Mouse (Mus musculus): Measurements from ENCODE around the gene Gli1. TPM values are rescaled to one million over a fixed set of nuclear protein-coding genes. Genes with fewer than 3 reads are reported as not detected.

Gli1 gene
- total and polyA plus RNA-seq, 2 experiments from 2014 or later = 1.0 to 6.9 TPM

- Histone ChIP-seq H3K9me3 (ENCODE audit: low read length) (no peaks in the 10 kb centered on the region), H3K4me1 (ENCODE audit: insufficient read depth, low read length) (no peaks in the 10 kb centered on the region), H3K36me3 (ENCODE audit: insufficient read depth, low read length) (peaks cover 81% of the 10 kb centered on the region), H3K4me3 (ENCODE audit: low read depth, low read length) (no peak overlapping the region), H3K27ac (ENCODE audit: low read depth, low read length) (no peak overlapping the region), H3K4me2 (ENCODE audit: low read depth, low read length, poor library complexity, severe bottlenecking) (no peak overlapping the region), H3K27me3 (ENCODE audit: insufficient read depth, low read length) (no peaks in the 10 kb centered on the region), H3K9ac (replicated peaks; ENCODE audit: low read length, poor library complexity, severe bottlenecking) (no peak overlapping the region)
- 77% methylated on average over 8 of the region's 8 CpGs for WGBS
- TF ChIP-seq CTCF (IDR thresholded peaks at IDR 0.05) = no peak
- ATAC-seq (ENCODE audit: low FRiP score) = no peak
- no peak for DNase-seq (ENCODE audit: low spot score)
Measured at GRCm38 (mm10) chr10:127281316-127281715, 60.5 kb downstream of the Gli1 start.

Other genes starting within 250 kb of the Gli1 start
- 114 and 120 TPM in 2 replicates for gene Os9, start 220.8 kb downstream of the Gli1 start, total RNA-seq (2014; rRNA removed)
- 126 TPM in 2 replicates for gene Os9, start 220.8 kb downstream of the Gli1 start, polyA plus RNA-seq (2015; fragmentation: Nextera tagmentation; extraction: Ambion mirVana)
- 126 and 134 TPM in 2 replicates for gene B4galnt1, start 176.7 kb downstream of the Gli1 start, total RNA-seq (2014; rRNA removed)
- 86.8 and 88.6 TPM in 2 replicates for gene B4galnt1, start 176.7 kb downstream of the Gli1 start, polyA plus RNA-seq (2015; fragmentation: Nextera tagmentation; extraction: Ambion mirVana)
- gene Slc26a10, start 161.3 kb downstream of the Gli1 start, total RNA-seq (2014; rRNA removed) = 0.05 TPM in 2 replicates
- 0.80 TPM in 2 replicates for gene Slc26a10, start 161.3 kb downstream of the Gli1 start, polyA plus RNA-seq (2015; fragmentation: Nextera tagmentation; extraction: Ambion mirVana)
- 47.6 and 48.8 TPM in 2 replicates for gene Arhgef25, start 151.9 kb downstream of the Gli1 start, total RNA-seq (2014; rRNA removed)
- 13.5 and 15.4 TPM in 2 replicates for gene Arhgef25, start 151.9 kb downstream of the Gli1 start, polyA plus RNA-seq (2015; fragmentation: Nextera tagmentation; extraction: Ambion mirVana)
- gene Dtx3, start 146.2 kb downstream of the Gli1 start, total RNA-seq (2014; rRNA removed) = 258 and 275 TPM in 2 replicates
- 205 and 217 TPM in 2 replicates for gene Dtx3, start 146.2 kb downstream of the Gli1 start, polyA plus RNA-seq (2015; fragmentation: Nextera tagmentation; extraction: Ambion mirVana)
- gene Pip4k2c, start 130.4 kb downstream of the Gli1 start, total RNA-seq (2014; rRNA removed) = 17.0 and 18.3 TPM in 2 replicates
- gene Pip4k2c, start 130.4 kb downstream of the Gli1 start, polyA plus RNA-seq (2015; fragmentation: Nextera tagmentation; extraction: Ambion mirVana) = 14.5 and 15.1 TPM in 2 replicates
- gene Kif5a, start 78.6 kb downstream of the Gli1 start, total RNA-seq (2014; rRNA removed) = 244 and 249 TPM in 2 replicates
- gene Kif5a, start 78.6 kb downstream of the Gli1 start, polyA plus RNA-seq (2015; fragmentation: Nextera tagmentation; extraction: Ambion mirVana) = 102 and 103 TPM in 2 replicates
- 274 and 309 TPM in 2 replicates for gene Dctn2, start 75.6 kb downstream of the Gli1 start, total RNA-seq (2014; rRNA removed)
- gene Dctn2, start 75.6 kb downstream of the Gli1 start, polyA plus RNA-seq (2015; fragmentation: Nextera tagmentation; extraction: Ambion mirVana) = 318 and 345 TPM in 2 replicates
- 8.2 and 10.0 TPM in 2 replicates for gene Mbd6, start 53.0 kb downstream of the Gli1 start, total RNA-seq (2014; rRNA removed)
- 7.3 and 11.2 TPM in 2 replicates for gene Mbd6, start 53.0 kb downstream of the Gli1 start, polyA plus RNA-seq (2015; fragmentation: Nextera tagmentation; extraction: Ambion mirVana)
- gene Mars, start 30.2 kb downstream of the Gli1 start, total RNA-seq (2014; rRNA removed) = 62.6 and 84.3 TPM in 2 replicates
- gene Mars, start 30.2 kb downstream of the Gli1 start, polyA plus RNA-seq (2015; fragmentation: Nextera tagmentation; extraction: Ambion mirVana) = 103 and 112 TPM in 2 replicates
- gene Arhgap9, start 20.0 kb downstream of the Gli1 start, total RNA-seq (2014; rRNA removed) = 0.24 and 1.2 TPM in 2 replicates
- gene Arhgap9, start 20.0 kb downstream of the Gli1 start, polyA plus RNA-seq (2015; fragmentation: Nextera tagmentation; extraction: Ambion mirVana) = 0.91 and 1.0 TPM in 2 replicates
- not detected in 2 replicates for gene Inhbe, start 12.4 kb upstream of the Gli1 start, total RNA-seq (2014; rRNA removed)
- 0.04 TPM in 1 of 2 replicates, not detected in the other for gene Inhbe, start 12.4 kb upstream of the Gli1 start, polyA plus RNA-seq (2015; fragmentation: Nextera tagmentation; extraction: Ambion mirVana)
- not detected in 2 replicates for gene Inhbc, start 28.5 kb upstream of the Gli1 start, total RNA-seq (2014; rRNA removed)
- not detected in 2 replicates for gene Inhbc, start 28.5 kb upstream of the Gli1 start, polyA plus RNA-seq (2015; fragmentation: Nextera tagmentation; extraction: Ambion mirVana)
- gene R3hdm2, start 38.4 kb upstream of the Gli1 start, total RNA-seq (2014; rRNA removed) = 52.0 and 53.2 TPM in 2 replicates
- 38.0 and 40.0 TPM in 2 replicates for gene R3hdm2, start 38.4 kb upstream of the Gli1 start, polyA plus RNA-seq (2015; fragmentation: Nextera tagmentation; extraction: Ambion mirVana)
- gene Stac3, start 159.7 kb upstream of the Gli1 start, total RNA-seq (2014; rRNA removed) = 1.2 and 2.3 TPM in 2 replicates
- 0.51 and 1.0 TPM in 2 replicates for gene Stac3, start 159.7 kb upstream of the Gli1 start, polyA plus RNA-seq (2015; fragmentation: Nextera tagmentation; extraction: Ambion mirVana)
- gene Ndufa4l2, start 173.0 kb upstream of the Gli1 start, total RNA-seq (2014; rRNA removed) = 16.2 and 16.6 TPM in 2 replicates
- 18.7 and 19.9 TPM in 2 replicates for gene Ndufa4l2, start 173.0 kb upstream of the Gli1 start, polyA plus RNA-seq (2015; fragmentation: Nextera tagmentation; extraction: Ambion mirVana)
- gene Shmt2, start 180.5 kb upstream of the Gli1 start, total RNA-seq (2014; rRNA removed) = 39.8 and 48.0 TPM in 2 replicates
- gene Shmt2, start 180.5 kb upstream of the Gli1 start, polyA plus RNA-seq (2015; fragmentation: Nextera tagmentation; extraction: Ambion mirVana) = 32.8 and 34.2 TPM in 2 replicates
- 11.8 and 22.6 TPM in 2 replicates for gene Nxph4, start 192.6 kb upstream of the Gli1 start, total RNA-seq (2014; rRNA removed)
- 68.9 and 72.4 TPM in 2 replicates for gene Nxph4, start 192.6 kb upstream of the Gli1 start, polyA plus RNA-seq (2015; fragmentation: Nextera tagmentation; extraction: Ambion mirVana)

All from midbrain, postnatal 0 days (tissue).